Mouse (Mus musculus) ovary, postnatal 14 days (tissue): ENCODE measurements around the gene Stxbp4.
A peak's percentile ranks its signal among the peaks of the same experiment; 100 is the strongest.

Source experiments
- DNase-seq: peaks from one replicate; pipeline ENCODE4 v3.0.0; 2022; ENCODE audit warnings: low spot score

Stxbp4 gene

GRCm38 (mm10) chr11:90649777-90650176, 11.9 kb upstream of the Stxbp4 start:
- no peak for DNase-seq

GRCm38 (mm10) chr11:90638312-90638830, 487 bp upstream of the Stxbp4 start:
- peak; percentile 22 for DNase-seq

GRCm38 (mm10) chr11:90634661-90635060, 3.2 kb downstream of the Stxbp4 start:
- DNase-seq: no peak

DNA sequence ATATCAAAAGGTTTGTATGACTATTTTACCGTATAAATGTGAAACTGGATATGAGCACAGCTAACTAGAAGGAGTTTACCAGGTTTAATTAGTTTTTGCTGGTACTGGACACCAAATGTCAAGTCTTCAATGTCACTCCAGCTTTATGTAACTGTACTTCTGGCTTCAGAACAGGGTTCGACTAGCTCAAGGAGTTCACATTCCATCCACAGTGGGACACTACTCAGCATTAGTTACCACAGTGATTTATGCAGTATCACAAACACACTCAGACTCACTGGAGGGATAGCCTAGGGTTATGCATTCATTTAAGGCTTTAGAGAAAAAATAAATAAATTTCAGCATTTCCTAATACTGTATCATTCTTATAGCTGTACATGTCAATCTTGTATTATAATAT, 5.4 kb downstream of the Stxbp4 start:
- DNase-seq: no peak

- no peak for DNase-seq
These were observed 10.1 kb downstream of the Stxbp4 start for GRCm38 (mm10) chr11:90627751-90628150.

DNA sequence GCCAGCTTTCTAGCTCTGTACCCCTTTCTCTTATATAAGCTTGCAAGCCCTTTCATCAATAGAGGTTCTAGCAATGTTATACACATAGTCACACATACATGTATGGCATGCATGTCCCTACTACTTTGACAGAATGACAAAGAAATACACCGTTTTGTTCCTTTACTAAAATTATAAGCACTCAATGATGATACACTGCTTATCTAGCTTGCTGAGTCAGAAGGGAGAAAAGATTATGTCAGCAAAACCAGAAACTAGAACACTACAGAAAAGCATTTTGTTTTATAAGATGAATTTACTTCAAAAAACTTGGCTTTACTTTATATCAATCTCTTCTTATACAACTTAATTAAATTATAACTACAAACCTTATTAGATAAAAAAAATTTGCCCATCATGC, 12.7 kb downstream of the Stxbp4 start:
- no peak for DNase-seq

DNA sequence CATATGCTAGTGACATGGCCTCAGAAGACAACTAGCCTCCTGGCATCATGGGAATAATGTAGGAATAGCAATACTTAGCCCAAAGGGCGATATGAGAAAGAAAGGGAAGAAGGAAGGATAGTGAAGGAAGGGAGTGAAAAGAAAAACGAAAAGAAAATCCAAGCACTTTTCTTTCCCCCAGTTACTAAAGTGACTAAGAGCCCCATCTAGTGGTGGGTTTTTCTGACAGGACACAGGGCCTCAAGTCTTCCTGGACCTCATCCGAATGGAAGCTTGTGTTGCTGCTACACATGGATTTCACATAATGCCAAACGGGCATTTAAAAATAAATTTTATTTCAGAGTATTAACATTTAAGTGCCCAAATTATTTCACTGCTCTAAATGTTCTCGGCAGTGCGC, 14.4 kb downstream of the Stxbp4 start:
- DNase-seq: peak; percentile 36

DNA sequence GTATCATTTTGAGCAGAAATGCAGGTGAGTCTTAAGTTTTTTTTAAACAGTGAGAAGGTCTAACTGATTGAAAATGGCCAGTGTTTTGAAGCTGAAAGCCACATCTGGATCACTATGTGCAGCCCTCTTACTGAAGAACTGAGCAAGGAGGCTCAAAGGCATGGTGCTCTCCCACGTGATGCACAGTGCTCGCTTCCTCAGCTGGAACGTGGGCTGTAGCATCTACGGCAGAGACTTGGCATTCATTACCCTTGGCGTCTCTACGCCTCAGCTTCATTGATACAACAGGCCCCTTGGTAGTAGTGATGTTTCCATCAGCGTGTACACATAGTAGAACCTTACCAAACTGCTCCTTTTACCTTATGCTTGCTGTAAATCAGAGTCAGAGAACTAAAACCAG, 15.4 kb downstream of the Stxbp4 start:
- no peak for DNase-seq

DNA sequence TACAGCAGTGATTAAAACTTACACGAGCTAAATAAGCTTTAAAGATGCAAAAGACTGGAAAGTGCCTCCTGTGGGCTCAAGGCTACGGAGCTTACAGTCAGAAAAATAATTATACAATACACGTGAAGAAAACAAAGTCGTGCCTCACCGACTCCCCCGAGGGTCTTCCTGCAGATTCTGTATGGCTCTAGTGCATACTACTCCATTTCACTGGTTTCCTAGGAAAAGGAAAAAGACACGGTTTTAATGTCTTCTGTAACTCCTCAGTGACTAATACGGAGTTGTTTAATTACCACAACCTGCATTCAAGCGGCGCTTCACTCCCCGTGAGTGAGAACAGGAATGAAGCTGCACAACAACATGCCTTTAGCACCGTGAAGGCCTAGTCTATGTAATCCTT, 15.8 kb downstream of the Stxbp4 start:
- DNase-seq: no peak

- DNase-seq: no peak
These were observed 21.5 kb downstream of the Stxbp4 start for GRCm38 (mm10) chr11:90616431-90616830.

DNA sequence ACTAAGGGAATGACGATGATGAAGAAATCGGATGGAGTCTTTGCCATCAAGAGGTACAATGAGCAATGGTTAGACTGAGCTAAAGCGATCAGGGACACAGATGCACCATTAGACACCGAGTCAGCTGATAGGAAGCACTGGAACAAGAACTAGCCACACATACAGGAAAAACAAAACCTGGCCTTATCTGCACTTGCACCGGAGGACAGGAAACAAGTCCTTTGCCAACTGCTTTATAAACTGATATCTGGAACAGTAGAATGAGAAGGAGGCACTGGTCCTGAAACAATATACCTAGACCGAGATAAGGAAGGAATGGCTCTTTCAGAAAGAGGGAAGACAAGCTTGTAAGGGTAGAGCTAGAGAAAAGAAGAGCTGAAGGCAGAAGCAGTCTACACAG, 23.1 kb downstream of the Stxbp4 start:
- no peak for DNase-seq

DNA sequence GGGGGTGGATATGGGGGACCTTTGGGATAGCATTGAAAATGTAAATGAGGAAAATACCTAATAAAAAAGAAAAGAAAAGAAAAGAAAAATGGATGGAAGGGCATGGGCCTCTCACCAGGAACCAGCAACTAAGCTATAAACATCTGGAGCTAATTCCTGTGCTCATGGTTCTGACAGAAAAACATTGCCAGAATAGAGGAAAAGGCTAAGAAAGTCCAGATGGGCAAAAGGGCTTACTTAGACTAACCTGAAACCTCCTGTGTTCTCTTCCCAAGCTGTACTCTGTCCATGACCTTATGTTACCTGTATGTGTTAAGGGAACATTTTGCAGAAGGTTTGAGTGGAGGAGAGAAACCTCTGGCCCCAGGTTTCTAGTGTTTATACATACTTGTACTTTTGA, 25.8 kb downstream of the Stxbp4 start:
- DNase-seq: no peak

- no peak for DNase-seq
These were observed 34.8 kb downstream of the Stxbp4 start for GRCm38 (mm10) chr11:90603066-90603465.

DNA sequence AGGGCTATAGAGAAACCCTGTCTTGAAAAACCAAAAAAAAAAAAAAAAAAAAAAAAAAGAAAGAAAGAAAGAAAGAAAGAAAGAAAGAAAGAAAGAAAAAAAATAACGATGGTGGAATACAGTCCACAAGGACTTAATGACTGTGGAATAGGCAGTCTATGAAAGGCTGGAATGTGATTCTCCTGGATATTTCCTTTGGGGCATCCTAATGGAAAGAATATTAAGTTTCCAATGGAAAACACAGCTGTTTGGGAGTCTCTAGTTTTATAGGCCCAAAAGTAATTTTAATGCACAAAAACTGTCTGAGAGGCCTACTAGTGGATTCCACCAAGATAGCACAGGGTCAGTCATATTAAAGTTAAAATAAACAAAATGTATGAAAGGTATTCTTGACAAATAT, 42.1 kb downstream of the Stxbp4 start:
- no peak for DNase-seq

GRCm38 (mm10) chr11:90590996-90591395, 46.9 kb downstream of the Stxbp4 start:
- no peak for DNase-seq

- DNase-seq: no peak
These were observed 51.7 kb downstream of the Stxbp4 start for GRCm38 (mm10) chr11:90586203-90586602.

DNA sequence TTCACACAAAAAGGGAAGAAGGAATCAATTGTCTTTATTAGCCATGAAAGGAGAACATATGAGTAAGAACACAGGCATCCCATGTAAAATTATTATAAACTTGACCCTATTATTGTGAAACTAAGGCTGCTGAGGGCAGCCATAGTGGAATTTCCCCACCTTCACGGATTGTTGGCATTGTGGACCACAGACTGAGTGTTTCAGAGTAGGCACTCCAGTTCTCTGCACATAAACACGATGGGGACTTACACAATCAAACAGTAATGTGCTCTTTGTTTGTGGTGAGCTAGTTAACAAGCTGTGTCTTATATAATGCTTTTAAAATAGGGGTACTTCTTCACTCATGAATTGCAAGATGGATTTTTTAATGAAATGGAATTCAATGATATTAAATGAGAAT, 52.1 kb downstream of the Stxbp4 start:
- no peak for DNase-seq

DNA sequence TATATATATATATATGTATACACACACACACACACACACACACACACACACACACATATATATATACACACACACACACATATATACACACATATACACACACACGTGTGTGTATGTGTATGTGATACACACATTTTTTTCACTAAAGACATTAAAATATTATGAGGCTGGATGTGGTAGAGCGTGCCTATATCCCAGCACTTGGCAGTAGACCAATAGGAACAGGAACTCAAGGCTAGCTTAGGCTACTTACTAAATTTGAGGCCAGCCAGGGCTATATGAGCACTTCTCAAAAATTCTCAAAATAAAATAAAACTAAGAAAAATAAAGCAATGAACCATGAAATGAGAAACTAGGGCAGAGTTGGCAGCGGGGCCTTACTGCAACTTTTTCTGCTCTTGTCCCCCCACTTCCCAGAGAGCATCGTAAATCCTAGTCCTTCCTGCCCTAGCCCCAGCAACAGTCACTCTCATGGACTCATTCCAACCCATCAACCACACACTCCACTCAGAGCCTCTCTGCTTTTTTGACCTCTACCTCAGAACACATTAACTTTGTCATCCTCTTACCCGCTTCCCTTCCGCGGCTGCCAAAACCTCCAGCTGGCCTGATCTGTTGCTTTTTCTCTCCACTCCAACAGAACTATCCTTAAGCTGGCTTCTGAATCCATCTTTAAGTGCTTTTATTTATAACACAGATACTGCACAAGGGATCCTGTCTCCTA, 60.7 kb downstream of the Stxbp4 start:
- DNase-seq: peak; percentile 10

GRCm38 (mm10) chr11:90576282-90576972, 61.5 kb downstream of the Stxbp4 start:
- no peak for DNase-seq

GRCm38 (mm10) chr11:90575491-90576048, 62.3 kb downstream of the Stxbp4 start:
- DNase-seq: no peak

GRCm38 (mm10) chr11:90570646-90571259, 67.1 kb downstream of the Stxbp4 start:
- DNase-seq: no peak

- no peak for DNase-seq
These were observed 79.4 kb downstream of the Stxbp4 start for GRCm38 (mm10) chr11:90558359-90559047.
